Mouse (Mus musculus) 416B (cell line): ENCODE results near the gene Syt7.

Experiments
- DNase-seq: peaks from one replicate; pipeline ENCODE4 v3.0.0; 2011; ENCODE audit warnings: low read depth

The Syt7 gene

GRCm38 (mm10) chr19:10389391-10390098 is 655 bp downstream of the Syt7 start:
- DNase-seq, result no peak

- DNase-seq, result no peak
Measured at GRCm38 (mm10) chr19:10390099-10390680, 1.3 kb downstream of the Syt7 start.

- no peak for DNase-seq
Measured at GRCm38 (mm10) chr19:10391028-10391427, 2.1 kb downstream of the Syt7 start.

DNA sequence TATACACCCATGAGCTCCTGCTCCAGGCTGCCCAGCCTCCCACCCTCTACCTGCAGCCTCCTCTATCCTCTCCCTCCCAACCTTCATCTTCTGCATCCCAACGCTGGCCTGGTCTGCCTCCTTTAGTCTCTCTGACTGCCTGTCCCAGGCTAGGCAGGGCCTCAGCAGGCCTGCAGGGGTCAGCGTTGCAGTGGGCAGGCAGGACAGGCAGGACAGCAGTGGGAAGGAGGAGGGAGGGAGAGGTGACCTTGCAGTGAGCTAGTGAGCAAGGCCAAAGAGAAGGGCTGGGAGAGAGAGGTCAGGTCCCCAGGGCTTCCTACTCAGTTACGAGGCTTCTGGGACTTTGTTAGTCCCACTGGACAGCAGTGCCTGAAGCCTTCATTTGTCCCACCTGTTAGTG is 3.1 kb downstream of the Syt7 start:
- no peak for DNase-seq

DNA sequence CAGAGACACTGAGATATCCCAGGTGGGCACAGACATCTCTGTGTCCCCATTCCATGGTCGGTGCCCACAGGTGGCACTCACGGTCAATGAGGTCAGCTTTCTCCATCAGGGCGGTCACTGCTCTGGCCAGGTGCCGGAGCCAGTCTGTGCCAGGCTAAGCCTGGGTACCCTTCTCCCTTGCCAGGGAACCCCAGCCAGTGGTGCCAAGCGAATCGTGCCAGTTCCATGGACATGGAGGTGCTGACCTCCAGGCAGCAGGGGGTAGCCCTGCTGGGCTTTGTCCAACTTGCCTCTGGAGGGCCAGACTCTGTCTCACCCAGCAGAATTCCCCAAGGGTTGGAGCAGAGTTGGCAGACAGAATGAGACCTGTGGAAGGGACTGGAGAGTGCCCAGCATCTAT is 4.6 kb downstream of the Syt7 start:
- no peak for DNase-seq

GRCm38 (mm10) chr19:10393874-10394500 is 5.1 kb downstream of the Syt7 start:
- DNase-seq, result no peak

DNA sequence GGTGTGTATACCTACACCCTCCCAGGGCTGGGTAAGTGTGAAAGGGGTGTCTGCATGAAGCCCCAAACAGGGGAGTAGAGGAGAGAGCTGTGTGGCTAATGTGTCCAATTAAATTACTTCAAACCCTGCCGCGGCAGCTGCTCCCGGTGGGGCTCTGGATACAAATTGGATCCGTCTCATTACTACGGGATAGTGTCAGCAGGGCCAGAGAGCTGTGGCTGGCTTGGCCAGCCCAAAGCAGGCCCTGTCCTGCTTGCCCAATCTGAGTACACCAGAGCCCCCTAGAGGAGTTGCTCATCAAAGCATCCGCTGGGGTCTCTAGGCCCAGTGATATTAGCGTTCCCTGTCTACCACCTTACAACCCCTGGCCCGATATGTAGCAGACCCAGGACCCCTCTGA is 6.3 kb downstream of the Syt7 start:
- no peak for DNase-seq

- no peak for DNase-seq
Measured at GRCm38 (mm10) chr19:10396962-10397361, 8.1 kb downstream of the Syt7 start.

GRCm38 (mm10) chr19:10397479-10398153 is 8.7 kb downstream of the Syt7 start:
- DNase-seq, result no peak

- DNase-seq, result no peak
Measured at GRCm38 (mm10) chr19:10398296-10398695, 9.4 kb downstream of the Syt7 start.

GRCm38 (mm10) chr19:10402771-10403494 is 14.0 kb downstream of the Syt7 start:
- peak; percentile 68 for DNase-seq

- no peak for DNase-seq
Measured at GRCm38 (mm10) chr19:10403593-10404380, 14.9 kb downstream of the Syt7 start.

DNA sequence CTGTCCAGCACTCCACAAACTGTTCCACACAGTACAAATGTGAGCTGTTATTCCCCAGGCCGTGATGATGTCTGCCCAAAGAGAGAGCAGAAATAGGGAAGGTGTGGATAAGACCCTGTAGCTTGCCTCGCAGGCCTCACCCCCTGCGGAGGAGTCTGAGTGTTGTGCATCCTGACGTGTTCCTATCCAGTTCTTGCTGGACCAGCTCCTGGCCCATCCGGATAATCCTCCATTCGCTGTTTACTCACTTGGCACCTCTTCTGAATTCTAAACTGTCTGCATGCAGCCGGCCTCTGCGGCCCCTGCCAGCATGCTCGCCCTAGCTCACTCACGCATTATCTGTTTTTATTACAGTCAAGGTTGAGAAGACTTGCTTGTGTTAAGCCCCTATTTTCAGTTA is 15.5 kb downstream of the Syt7 start:
- DNase-seq, result no peak

- DNase-seq, result no peak
Measured at GRCm38 (mm10) chr19:10404911-10405310, 16.0 kb downstream of the Syt7 start.

DNA sequence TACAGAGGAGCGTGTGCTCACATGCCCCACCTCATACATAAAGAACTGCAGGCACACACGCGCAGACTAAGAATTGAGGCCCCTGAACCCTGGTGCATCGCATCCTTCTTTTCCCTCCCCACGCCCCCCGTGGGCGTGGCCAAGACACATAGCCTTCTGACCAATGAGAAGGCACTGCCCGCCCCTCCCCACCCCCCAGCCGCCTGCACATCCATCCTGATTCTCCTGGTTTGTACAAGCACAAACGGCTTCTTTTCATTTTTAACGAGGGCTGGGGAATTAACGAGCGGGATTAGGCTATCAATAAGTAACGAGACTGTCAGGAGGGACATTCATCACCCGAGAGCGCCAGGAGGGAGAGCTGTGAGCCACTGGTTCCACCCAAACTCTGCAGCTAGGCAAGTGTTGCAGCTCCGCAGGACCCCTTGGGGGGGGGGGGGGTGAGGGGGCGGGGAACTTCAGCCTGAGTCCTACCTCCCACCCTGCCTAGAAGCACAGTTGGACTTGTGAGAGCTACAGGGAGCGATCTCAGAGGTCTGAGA is 24.9 kb downstream of the Syt7 start:
- DNase-seq, result no peak

DNA sequence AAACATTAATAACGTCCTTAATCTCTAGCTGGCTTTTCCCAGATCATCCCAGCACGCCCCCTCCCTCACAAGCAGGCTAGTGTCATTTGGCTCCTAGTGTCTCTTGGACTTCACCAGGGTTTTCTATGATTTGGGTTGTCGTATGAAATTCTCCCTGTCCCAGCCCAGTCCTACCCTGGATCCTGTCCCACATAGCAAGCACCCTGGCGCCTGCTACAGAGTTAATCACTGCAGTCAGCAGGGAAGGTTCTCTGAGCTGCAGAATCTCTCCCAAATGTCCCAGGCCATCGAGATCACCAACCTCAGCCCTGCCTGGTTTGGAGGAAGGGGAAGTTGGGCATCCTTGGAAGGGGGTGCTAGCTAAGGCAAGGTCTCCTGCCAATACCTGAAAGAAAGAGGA is 26.6 kb downstream of the Syt7 start:
- DNase-seq, result no peak

DNA sequence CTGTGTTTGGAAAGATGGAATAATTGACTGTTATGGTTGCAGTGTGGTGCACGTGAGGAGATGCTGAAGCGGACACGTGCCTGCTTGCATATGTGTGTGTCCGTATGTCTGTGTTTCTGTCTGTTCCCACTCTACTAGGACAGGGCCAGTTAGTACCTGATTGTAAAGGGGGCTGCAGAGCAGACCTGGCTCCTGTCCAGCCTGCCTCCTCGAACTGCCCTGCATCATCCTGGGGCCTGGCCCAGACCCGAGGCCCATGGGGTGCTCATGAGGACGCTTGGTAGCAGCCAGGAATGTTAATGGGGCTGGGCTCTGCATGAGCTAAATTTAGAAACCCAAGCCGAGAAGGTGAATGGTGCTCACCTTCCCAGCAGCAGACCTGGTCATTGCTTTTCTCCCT is 28.0 kb downstream of the Syt7 start:
- no peak for DNase-seq

GRCm38 (mm10) chr19:10417436-10417835 is 28.5 kb downstream of the Syt7 start:
- peak; percentile 41 for DNase-seq

DNA sequence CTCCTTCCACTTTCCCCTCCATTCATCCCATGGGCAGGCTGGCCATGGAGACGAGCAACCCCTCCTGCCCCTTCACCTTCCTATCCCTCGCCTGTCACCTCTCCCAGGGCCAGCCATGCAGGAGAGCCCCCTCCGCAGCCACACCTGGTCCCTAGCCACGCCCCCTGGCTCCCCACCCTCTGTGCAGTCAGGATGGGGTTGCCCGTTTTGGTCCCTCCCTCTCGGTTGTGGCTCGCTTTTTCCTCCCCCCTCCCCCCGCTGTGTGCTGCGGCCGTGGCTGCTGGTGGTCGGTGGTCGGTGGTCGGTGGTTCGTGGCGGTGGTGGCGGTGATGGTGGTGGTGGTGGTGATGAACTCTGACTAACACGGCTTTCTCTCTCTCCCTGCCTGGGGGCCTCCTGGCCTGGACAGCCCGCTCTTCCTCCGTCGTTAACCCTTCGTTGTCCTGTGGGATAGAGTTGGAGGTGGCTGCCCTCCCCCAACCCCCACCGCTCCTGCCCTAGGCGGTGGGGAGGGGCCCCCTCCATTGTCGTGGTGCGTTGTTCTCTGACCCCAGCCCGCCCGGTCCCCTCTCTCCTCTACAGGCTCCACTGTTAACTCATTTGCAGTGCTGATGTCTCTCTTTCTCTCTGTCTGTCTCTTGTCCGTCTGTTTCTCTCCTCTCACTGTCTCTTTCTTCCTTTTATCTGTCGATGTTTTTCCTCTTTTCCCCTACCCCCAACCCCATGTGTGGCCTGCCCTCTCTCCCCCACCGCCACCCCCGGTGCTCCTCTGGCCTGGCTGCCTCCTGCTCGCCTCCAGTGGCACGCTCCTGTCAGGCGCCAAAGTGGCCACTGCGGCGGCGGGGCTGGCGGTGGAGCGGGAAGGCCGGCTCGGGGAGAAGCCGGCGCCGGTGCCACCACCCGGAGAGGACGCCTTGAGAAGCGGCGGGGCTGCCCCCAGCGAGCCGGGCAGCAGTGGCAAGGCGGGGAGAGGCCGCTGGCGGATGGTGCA is 33.4 kb downstream of the Syt7 start:
- no peak for DNase-seq

- DNase-seq, result no peak
Measured at GRCm38 (mm10) chr19:10424751-10425150, 35.9 kb downstream of the Syt7 start.
